Mouse (Mus musculus) left cerebral cortex, adult 2 months (tissue): ENCODE data around the gene Matk. TPM values are rescaled to one million over a fixed set of nuclear protein-coding genes. Genes with fewer than 3 reads are reported as not detected.
A peak's percentile ranks its signal among the peaks of the same experiment; 100 is the strongest.

Source experiments
- DNase-seq, 2 experiments: peaks; one replicate each; pipeline ENCODE4 v3.0.0; 2021 to 2022; ENCODE audit warnings: low spot score in 2 of 2, mixed read lengths in 1 of 2; ENCODE audit errors: extremely low spot score in 1 of 2
- H3K27ac ChIP-seq: fragments of 200-600 bp; 2 replicates; pipeline ENCODE4 v1.8.1; 2022
- H3K4me3 ChIP-seq: fragments of 200-600 bp; 2 replicates; pipeline ENCODE4 v1.8.1; 2022
- CTCF ChIP-seq: fragments of 200-600 bp; IDR thresholded peaks from 2 replicates; pipeline ENCODE4 v1.8.1; 2022; ENCODE audit warnings: antibody characterized with exemption, mild to moderate bottlenecking, moderate library complexity
- intact Hi-C: fragments of 180-260 bp; cut with DNase I; formaldehyde crosslinking; loops from one replicate; pipeline ENCODE4 v1.15.1; 2025
- total RNA-seq, 2 experiments: library from RNA; stranded (reverse); gene quantifications; 2 replicates each; pipeline ENCODE4 v1.2.3; 2021

Gene Matk
- total RNA-seq, 2 experiments from 2014 or later = 212 to 221 TPM

- no peak overlapping the region for H3K27ac ChIP-seq
- peak; percentile 91 for TF ChIP-seq CTCF
- intact Hi-C loops = loop anchor here (1.0 to 5.0 kb wide), 6 partner anchors 16 to 162 kb away; partner anchors contain the start of genes Gipc3 and Hmg20b
- H3K4me3 ChIP-seq = no peak overlapping the region
- peak; percentile 59 to 66 for DNase-seq
These were observed 36.5 kb downstream of the Matk start for GRCm38 (mm10) chr10:81289278-81289677.

GRCm38 (mm10) chr10:81289811-81290210, 37.1 kb downstream of the Matk start:
- intact Hi-C loops = loop anchor here (1.0 to 5.0 kb wide), 6 partner anchors 15 to 161 kb away; partner anchors contain the start of genes Gipc3 and Hmg20b
- no peak overlapping the region for H3K4me3 ChIP-seq
- TF ChIP-seq CTCF = no peak

GRCm38 (mm10) chr10:81290698-81291460, 38.1 kb downstream of the Matk start:
- no peak overlapping the region for H3K4me3 ChIP-seq
- no peak overlapping the region for H3K27ac ChIP-seq
- intact Hi-C loops = no loop called here
- no peak for TF ChIP-seq CTCF
- DNase-seq = no peak

More at GRCm38 (mm10) chr10:81289811-81290210, 37.1 kb downstream of the Matk start:
- H3K27ac ChIP-seq = no peak overlapping the region
- no peak for DNase-seq

- H3K27ac ChIP-seq = no peak within 1 kb of the TSS
- no peak within 1 kb of the TSS for H3K4me3 ChIP-seq
- TF ChIP-seq CTCF = no peak
- intact Hi-C loops = no loop called here
- DNase-seq = no peak
These were observed 38.9 kb downstream of the Matk start, which contains the start of gene Tjp3 for GRCm38 (mm10) chr10:81291511-81292104. Gene Tjp3 (minus strand): TSS chr10:81291581.

- DNase-seq = peak; percentile 99 to 100
- H3K27ac ChIP-seq = peak within 1 kb of the TSS; percentile 98
- peak within 1 kb of the TSS; percentile 96 for H3K4me3 ChIP-seq
- intact Hi-C loops = no loop called here
- TF ChIP-seq CTCF = peak; percentile 85
These were observed 40.0 kb downstream of the Matk start, which contains the start of gene Pip5k1c for GRCm38 (mm10) chr10:81292554-81293333. Gene Pip5k1c (plus strand): TSS chr10:81292963.

GRCm38 (mm10) chr10:81293334-81294030, 40.7 kb downstream of the Matk start:
- peak overlapping the region; percentile 98 for H3K27ac ChIP-seq
- intact Hi-C loops = no loop called here
- peak overlapping the region; percentile 96 for H3K4me3 ChIP-seq
- DNase-seq = no peak
- TF ChIP-seq CTCF = no peak

GRCm38 (mm10) chr10:81294442-81294841, 41.7 kb downstream of the Matk start:
- no peak for DNase-seq
- intact Hi-C loops = no loop called here
- Histone ChIP-seq H3K27ac (peak overlapping the region; percentile 98), H3K4me3 (peak overlapping the region; percentile 96)
- TF ChIP-seq CTCF = no peak

GRCm38 (mm10) chr10:81295185-81295584, 42.5 kb downstream of the Matk start:
- peak overlapping the region; percentile 96 for H3K4me3 ChIP-seq
- intact Hi-C loops = no loop called here
- peak overlapping the region; percentile 98 for H3K27ac ChIP-seq
- TF ChIP-seq CTCF = no peak
- DNase-seq = peak in 1 of 2 experiments; percentile 56

GRCm38 (mm10) chr10:81297246-81297645, 44.5 kb downstream of the Matk start:
- no peak overlapping the region for H3K4me3 ChIP-seq
- H3K27ac ChIP-seq = peak overlapping the region; percentile 98
- DNase-seq = no peak
- intact Hi-C loops = no loop called here
- TF ChIP-seq CTCF = no peak

- Histone ChIP-seq H3K4me3 (no peak overlapping the region), H3K27ac (peak overlapping the region; percentile 98)
- no peak for DNase-seq
- TF ChIP-seq CTCF = no peak
- intact Hi-C loops = no loop called here
These were observed 45.1 kb downstream of the Matk start for GRCm38 (mm10) chr10:81297845-81298244.

GRCm38 (mm10) chr10:81298369-81299100, 45.8 kb downstream of the Matk start:
- peak; percentile 55 to 78 for DNase-seq
- Histone ChIP-seq H3K4me3 (no peak overlapping the region), H3K27ac (peak overlapping the region; percentile 98)
- intact Hi-C loops = no loop called here
- TF ChIP-seq CTCF = peak; percentile 24
